Mouse (Mus musculus) E14TG2a.4 (cell line): ENCODE measurements around the gene 4930539E08Rik.
A peak's percentile ranks its signal among the peaks of the same experiment; 100 is the strongest.

Experiments
- CTCF ChIP-seq: conservative IDR thresholded peaks from 2 replicates; pipeline ENCODE4 v1.5.1; 2014; ENCODE audit warnings: low read length
- NANOG ChIP-seq: IDR thresholded peaks from 2 replicates; pipeline ENCODE4 v1.6.1; 2014; ENCODE audit warnings: borderline replicate concordance, low read length, mixed read lengths
- POU5F1 ChIP-seq: IDR thresholded peaks from 2 replicates; pipeline ENCODE4 v1.6.1; 2014; ENCODE audit warnings: low read length, borderline replicate concordance

- TF ChIP-seq CTCF (peak; percentile 29), POU5F1 (no peak), NANOG (no peak)
Measured at GRCm38 (mm10) chr17:28930392-28931074, 15.4 kb upstream of the 4930539E08Rik start.
